ENCODE assay signal across 20 mouse cellular contexts in genomic region chr4:139100326-139100725, GRCm38 (mm10). TPM values are rescaled to one million over a fixed set of nuclear protein-coding genes. Genes with fewer than 3 reads are reported as not detected.
"Had no signal": no experiment of that assay in that cellular context is flagged by ENCODE, and none has a peak within 500 bp of the region (broad histone marks: within the 10 kb centered on the region; RNA-seq: fewer than 3 reads in every experiment).

No protein-coding gene starts in this region.

- DNase-seq: liver, postnatal 0 days; lung, adult 2 months; lung, postnatal 14 days; lung, postnatal 36 days; right cerebral cortex, postnatal 14 days; thymus, adult 18-20 months; thymus, postnatal 14 days; thymus, postnatal 36 days had no signal

- H3K4me1 ChIP-seq: midbrain, embryonic 15.5 days had no signal

- H3K9me3 ChIP-seq: lung, embryonic 15.5 days; midbrain, embryonic 13.5 days; midbrain, embryonic 15.5 days had no signal

- H3K9ac ChIP-seq: liver, postnatal 0 days; lung, embryonic 15.5 days; midbrain, embryonic 13.5 days; midbrain, embryonic 15.5 days; neural tube, embryonic 12.5 days had no signal

- H3K4me3 ChIP-seq: lung, embryonic 15.5 days; megakaryocyte, embryonic 14.5 days; midbrain, embryonic 13.5 days; midbrain, embryonic 15.5 days; neural tube, embryonic 12.5 days had no signal

- H3K27me3 ChIP-seq: lung, embryonic 15.5 days; midbrain, embryonic 15.5 days; neural tube, embryonic 12.5 days had no signal

- H3K4me2 ChIP-seq: lung, embryonic 15.5 days; midbrain, embryonic 11.5 days; midbrain, embryonic 13.5 days; midbrain, embryonic 15.5 days; neural tube, embryonic 12.5 days had no signal

- H3K27ac ChIP-seq: lung, embryonic 15.5 days; macrophage; midbrain, embryonic 13.5 days; midbrain, embryonic 15.5 days; neural tube, embryonic 12.5 days had no signal

- ATAC-seq: liver, postnatal 0 days; lung, postnatal 0 days; midbrain, embryonic 13.5 days; midbrain, embryonic 15.5 days had no signal

RNA-seq across cellular contexts. Expression of gene Htr6, which starts 25.0 kb away (rescaled TPM):
- polyA plus RNA-seq: liver, postnatal 0 days; lung, embryonic 15.5 days; lung, postnatal 0 days; macrophage; midbrain, embryonic 11.5 days; neural tube, embryonic 12.5 days; spleen, adult 2 months; stomach, embryonic 14.5 days; stomach, embryonic 16.5 days; thymus, postnatal 0 days had no signal
